Mouse (Mus musculus) cerebellum, adult 9-11 months (tissue): ENCODE data around the gene Rnf169.
A peak's percentile ranks its signal among the peaks of the same experiment; 100 is the strongest.
"Not testable (repeated sequence)": the region's sequence is repeated elsewhere in the genome, so short reads cannot be mapped to it uniquely, and the experiment has no call there.

ENCODE experiments used
- DNase-seq: peaks from one replicate; pipeline ENCODE4 v3.0.0; 2022

Gene Rnf169

GRCm38 (mm10) chr7:99979081-99979480 lies 1.2 kb downstream of the Rnf169 start:
- no peak for DNase-seq

- DNase-seq = no peak
Measured at GRCm38 (mm10) chr7:99978041-99978440, 2.2 kb downstream of the Rnf169 start.

GRCm38 (mm10) chr7:99975819-99976575 lies 4.3 kb downstream of the Rnf169 start:
- DNase-seq = no peak

- DNase-seq = no peak
Measured at GRCm38 (mm10) chr7:99974208-99974970, 5.9 kb downstream of the Rnf169 start.

- not testable (repeated sequence) for DNase-seq
Measured at GRCm38 (mm10) chr7:99972912-99973311, 7.3 kb downstream of the Rnf169 start.

GRCm38 (mm10) chr7:99971926-99972325 lies 8.3 kb downstream of the Rnf169 start:
- no peak for DNase-seq

- peak; percentile 53 for DNase-seq
Measured at GRCm38 (mm10) chr7:99969151-99969550, 11.1 kb downstream of the Rnf169 start.

- DNase-seq = no peak
Measured at GRCm38 (mm10) chr7:99966011-99966721, 14.1 kb downstream of the Rnf169 start.

- DNase-seq = peak; percentile 49
Measured at GRCm38 (mm10) chr7:99965020-99965841, 15.0 kb downstream of the Rnf169 start.

- DNase-seq = no peak
Measured at GRCm38 (mm10) chr7:99963237-99963860, 16.9 kb downstream of the Rnf169 start.

GRCm38 (mm10) chr7:99962536-99963236 lies 17.6 kb downstream of the Rnf169 start:
- no peak for DNase-seq

- no peak for DNase-seq
Measured at GRCm38 (mm10) chr7:99961518-99961917, 18.7 kb downstream of the Rnf169 start.

- not testable (repeated sequence) for DNase-seq
Measured at GRCm38 (mm10) chr7:99960571-99960970, 19.7 kb downstream of the Rnf169 start.

GRCm38 (mm10) chr7:99957226-99957965 lies 22.9 kb downstream of the Rnf169 start:
- no peak for DNase-seq

GRCm38 (mm10) chr7:99956095-99956494 lies 24.2 kb downstream of the Rnf169 start:
- no peak for DNase-seq

GRCm38 (mm10) chr7:99954212-99954611 lies 26.0 kb downstream of the Rnf169 start:
- DNase-seq = no peak

GRCm38 (mm10) chr7:99953442-99954098 lies 26.7 kb downstream of the Rnf169 start:
- DNase-seq = no peak

GRCm38 (mm10) chr7:99947329-99947728 lies 32.9 kb downstream of the Rnf169 start:
- peak; percentile 47 for DNase-seq

- DNase-seq = no peak
Measured at GRCm38 (mm10) chr7:99946356-99946755, 33.9 kb downstream of the Rnf169 start.

- DNase-seq = no peak
Measured at GRCm38 (mm10) chr7:99945939-99946338, 34.3 kb downstream of the Rnf169 start.
